Mouse (Mus musculus) retina, postnatal 1 day (tissue): ENCODE data around the gene Gtf3c1.

Source experiments
- DNase-seq: peaks from one replicate; pipeline ENCODE4 v3.0.0-alpha.2; 2012

Gene Gtf3c1

DNA sequence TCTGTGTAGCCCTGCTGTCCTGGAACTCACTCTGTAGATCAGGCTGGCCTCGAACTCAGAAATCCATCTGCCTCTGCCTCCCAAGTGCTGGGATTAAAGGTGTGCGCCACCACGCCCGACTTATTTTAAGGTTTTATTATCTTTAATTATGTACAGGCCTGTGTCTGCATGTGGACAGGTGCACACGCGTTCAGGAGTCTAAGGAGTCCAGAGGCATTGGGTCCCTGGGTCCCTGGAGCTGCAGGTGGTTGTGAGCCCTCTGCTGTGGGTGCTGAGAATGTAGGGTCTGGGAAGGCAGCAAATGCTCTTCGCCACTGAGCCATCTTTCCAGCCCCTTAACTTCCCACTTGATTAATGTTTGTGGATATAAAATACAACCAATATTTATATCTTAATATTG is 92.1 kb downstream of the Gtf3c1 start:
- no peak for DNase-seq

DNA sequence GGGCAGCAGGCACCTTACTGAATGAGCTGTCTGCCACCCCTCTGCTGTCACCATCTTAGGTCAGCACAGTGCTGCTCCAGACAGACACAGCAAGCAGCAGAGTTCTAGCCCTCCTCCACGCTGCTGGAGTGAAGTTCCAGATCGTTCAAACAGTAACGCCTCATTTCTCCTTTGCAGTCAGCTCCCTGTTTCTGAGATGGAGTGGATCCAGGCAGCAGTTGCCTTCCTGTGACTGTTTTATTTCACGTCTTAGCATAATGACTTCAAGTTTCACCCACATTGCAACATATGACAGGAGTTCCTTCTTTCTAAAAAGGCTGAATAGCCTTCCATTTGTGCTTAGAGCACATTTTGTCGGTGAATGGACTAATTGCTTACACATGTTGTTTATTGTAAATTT is 94.0 kb downstream of the Gtf3c1 start:
- no peak for DNase-seq

DNA sequence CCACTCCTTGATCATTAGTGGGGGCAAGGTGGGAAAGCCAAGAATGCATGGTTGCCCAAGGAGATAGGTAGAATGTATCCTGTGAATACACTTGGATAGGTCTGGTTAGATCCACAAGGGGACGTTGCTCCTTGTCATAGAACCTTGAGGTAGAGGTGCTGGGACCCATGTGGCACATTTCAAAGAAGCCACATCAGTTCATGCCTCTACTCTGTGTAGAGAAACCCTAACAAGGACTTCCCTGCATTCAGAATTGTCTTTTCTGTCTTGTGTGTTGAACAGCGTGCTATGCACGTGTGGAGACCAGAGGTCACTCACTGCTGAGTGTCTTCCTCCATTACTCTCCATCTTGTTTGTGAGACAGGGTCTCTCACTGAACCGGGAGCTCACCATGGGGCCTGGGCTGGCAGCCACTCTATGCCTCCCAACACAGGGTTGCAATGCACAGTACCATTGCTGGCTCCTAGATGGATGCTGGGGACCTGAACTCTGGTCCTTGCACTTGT is 99.3 kb downstream of the Gtf3c1 start:
- DNase-seq: no peak

DNA sequence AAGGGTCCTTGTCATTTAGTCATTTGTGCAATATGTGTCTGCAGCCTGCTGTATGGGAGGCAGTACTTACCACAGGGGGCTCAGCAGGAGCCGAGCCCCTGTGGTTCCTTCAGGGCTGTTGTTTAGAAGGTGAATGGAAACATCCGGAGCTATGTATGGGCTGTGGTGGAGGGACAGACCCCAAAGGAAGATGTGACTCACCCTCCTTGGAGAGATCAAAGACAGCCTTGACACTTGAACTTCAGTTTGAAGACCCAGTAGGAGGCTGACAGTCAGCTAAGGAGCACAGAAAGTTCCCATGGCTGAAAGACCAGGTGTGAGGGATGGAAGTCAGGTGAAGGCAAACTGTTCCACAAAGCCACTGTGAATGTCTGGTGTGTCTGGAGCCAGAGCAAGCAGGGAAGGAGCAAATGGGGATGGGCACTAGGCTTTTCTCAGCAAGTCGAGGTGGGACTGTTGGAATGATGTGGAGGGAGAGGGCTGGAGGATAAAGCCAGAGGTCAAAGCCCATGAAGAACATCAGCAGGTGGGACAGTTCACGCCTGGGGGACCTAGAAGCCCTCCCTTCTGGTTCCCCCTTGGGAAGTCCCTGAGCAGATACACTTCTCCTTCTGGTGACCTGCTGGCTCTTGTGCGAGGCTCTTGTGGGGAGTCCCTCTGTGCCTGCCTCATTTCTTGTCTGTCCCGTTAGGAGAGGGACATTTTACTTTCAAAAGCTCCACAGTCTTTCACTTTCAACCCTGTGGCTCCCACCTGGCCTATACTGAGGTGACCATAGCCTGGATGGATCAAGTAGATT is 100.0 kb downstream of the Gtf3c1 start:
- DNase-seq: no peak

DNA sequence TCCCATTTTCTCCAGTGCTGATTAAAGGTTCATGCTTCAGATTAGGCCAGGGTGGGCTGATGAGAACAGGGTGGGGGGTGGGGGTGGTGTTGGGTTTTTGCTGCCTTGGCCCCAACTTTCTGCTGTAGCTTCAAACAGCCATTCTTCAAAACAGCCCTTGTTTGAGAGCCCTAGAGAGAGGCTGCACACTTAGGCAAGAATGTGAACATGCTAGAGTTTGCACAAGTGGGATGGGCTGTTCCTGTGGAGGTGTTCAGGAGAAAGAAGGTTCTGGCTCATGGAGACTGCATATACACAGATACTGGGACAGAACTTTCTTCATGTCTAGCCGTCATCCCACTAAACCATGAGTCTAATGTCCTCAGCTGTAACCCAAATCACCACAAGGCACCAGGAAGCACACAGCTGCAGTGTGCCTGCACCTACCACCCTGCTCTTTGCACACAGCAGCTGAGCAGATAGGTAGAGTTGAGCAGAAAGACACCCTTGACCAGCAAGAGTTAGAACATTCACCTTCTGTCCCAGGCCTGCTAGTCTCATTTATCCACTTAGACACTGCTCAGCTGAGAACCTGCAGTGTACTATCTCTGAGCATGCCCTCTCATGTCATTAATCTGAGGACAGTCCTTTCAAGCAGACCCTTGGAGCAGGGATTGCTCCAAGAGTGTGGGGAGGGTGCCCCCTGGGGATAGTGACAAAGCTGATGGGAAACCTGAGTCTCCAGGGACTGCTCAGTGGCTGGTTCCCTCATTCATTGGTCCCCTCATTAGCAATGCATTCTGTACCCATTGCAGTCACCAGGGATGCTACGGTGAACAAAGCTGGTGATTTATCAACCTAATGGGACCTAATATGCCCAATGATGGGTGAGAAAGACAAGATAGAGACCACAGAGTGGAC is 101.1 kb downstream of the Gtf3c1 start:
- peak; percentile 16 for DNase-seq

DNA sequence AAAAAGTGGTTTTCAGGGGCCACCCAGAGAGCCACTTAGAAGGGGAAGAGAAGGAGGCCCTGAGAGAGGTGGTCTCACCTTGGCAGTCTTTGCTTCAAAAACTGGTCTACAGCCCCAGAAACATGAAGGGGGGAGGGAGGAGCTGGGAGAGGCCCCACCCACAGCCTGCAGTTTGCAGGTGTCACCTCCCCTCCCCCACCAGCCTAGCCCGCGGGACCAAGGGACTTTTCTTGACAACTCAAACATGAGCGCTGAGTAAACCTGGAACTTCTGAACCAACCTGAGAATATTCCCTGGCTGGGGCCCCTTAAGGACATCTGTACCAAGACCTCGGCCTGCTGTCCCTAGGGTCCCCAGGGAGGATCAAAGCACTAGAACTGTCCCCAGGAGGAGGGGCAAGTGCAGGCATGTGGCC is 101.8 kb downstream of the Gtf3c1 start:
- DNase-seq: no peak

DNA sequence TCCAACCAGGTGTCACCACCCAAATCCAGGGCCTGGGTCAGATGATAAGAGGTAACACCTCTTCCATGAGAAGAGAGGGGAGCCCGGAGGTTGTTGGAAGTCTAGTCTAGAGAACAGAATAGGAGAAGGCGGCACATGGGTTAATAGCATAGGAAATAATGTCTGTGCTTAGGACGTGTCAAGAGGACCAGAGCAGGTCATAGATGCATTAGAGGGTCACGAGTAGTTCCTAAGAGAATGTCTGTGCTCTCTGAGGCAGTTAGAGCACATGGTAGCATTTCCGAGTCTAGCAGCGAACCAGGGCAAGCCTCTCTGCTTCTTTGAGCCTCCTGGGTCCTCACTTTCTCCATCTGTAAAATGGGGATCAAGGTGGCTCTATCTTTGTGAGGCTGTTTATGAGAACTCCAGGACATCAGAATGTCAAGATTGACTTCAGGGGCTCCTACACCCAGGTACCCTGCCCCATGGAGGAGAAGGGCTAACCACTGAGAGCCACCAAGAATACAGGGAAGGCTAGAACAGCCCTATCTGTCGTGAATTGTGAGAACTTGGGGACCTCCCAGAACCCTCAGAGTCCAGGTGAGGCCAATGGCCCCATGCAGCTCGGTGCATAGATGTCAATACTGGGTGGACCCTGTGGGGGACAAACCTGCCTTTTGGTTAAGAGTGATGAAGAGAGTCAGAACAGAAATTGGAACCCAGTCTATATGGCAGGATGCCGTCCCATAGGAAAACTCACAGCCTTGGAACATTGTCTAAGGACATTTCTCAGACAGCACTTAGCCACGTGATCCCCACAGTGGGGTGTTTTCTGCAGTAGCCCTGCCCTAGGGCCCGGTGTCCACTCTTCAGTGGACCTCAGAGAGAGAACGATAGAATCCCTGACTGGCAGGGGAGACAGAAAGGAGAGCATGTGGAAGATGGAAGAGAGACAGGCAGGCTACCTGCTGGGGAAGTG is 102.9 kb downstream of the Gtf3c1 start:
- no peak for DNase-seq

DNA sequence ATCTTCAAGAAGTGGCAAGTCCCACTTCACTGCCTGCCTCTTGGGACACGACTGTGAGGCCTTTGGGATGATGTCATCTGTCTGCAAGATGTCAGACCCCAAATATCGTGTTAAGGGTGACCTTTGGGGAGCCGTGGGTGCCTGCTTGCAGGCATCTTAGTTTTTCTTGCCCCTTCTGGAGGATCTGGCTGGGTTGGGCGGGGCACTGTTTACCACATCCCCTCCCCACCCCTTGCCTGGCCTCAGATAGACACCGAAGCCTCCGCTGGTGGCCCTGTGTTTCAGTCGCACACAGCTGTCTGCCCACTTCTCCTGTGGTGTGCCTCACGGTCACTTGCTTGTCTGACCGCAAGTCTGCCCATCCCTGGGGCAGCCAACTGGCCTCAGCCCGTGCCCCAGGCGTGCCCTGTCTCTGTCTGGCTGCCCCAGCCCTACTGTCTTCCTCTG is 104.4 kb downstream of the Gtf3c1 start, which contains the start of gene Il21r:
Gene Il21r (plus strand): TSS at position 245 of the 447 bp plus-strand sequence.
- no peak for DNase-seq

DNA sequence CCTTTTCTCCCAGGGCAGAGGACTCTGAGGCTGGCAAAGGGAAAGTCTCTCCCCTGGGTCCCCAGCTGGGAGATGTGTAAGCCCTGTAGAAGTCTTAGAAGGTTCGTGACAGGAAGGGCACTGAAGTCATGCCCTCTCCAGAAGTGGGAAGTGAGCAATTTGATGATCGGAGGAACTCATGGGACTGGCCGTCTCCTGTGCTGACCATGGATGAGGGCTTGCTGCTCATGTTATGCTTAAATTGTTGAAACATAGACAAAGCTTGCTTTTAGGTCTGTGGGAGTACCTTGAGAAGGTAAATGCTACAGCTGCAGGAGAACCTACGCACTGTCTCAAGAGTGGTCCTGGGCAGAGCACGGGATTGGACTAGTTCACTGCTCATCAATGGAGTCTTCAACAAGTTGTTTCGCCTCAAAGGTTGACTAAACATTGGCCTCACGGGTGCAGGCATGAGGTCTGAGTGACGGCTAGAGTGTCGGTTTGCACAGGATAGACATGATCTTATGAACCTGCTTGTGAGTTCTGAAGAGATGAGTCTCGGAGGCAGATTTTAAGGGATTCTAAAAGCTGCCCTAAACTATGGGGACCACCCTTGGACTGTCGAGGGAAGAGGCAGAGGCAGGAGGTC is 105.6 kb downstream of the Gtf3c1 start:
- no peak for DNase-seq

DNA sequence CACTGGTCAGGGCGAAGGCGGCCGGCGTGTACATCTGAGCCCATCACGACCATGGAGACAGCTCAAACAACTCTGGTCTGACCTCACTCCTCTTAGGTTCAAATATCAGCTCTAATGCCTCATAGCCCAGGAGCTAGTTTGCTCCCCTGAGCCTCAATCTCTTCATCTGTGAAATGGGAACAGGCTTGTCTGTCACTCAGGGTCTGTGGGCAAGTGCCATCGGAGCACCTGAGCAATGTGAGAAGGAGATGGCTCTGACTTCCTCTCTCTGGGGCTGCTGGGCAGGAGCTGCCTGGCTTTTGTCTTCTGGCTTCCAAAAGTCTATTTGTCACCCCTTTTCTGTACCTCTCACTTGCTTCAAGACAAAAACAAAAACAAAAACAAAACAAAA is 106.3 kb downstream of the Gtf3c1 start:
- no peak for DNase-seq

DNA sequence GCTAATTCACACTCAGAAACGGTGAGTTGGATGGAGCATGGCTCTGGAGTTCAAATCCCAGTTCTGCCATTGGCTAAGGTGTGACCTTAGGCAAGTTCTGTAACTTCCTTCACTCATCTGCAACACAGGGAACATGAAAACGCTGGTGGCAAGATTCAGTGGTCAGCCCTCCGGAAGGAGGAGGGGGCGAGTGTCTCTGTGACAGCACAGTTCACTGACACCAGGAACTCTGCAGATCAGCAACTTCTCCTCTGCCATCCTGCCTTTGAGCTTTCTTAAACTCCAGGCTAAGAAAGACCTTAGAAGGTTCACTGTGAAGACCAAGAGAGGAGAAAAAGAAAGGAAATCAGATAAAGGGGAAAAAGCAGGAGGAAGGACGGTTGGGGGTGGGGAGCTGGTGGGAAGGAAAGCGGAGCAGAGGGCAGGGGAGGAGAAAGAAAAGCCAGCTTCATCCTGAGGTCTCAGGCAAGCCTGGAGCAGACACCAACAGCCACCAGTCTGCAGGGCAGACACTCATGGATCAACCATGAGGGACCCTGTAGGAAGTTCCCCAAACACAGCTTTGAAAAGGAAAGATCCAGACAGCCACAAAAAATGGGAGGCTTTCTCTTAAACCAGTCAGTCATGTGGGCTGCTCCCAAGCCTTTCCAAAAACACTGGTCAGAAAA is 106.8 kb downstream of the Gtf3c1 start:
- DNase-seq: no peak

DNA sequence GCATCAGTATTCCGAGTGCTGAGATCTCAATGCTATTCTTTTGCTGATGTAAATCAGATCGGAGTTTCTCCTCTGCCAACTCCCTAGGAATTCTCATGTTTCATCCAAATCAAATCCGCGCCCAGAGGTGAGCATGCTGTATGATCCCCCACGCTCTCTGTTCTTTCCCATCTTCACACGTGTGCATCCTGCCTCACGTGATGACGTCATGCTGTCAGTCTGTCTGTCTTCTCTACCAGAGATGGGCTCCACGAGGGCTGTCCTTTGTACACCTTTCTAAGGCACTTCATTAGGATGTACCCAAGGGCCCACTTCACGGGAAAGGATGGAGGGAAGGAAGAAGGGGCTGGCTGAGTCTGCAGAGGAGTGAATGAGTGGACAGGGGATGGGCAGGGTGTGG is 107.4 kb downstream of the Gtf3c1 start:
- no peak for DNase-seq

DNA sequence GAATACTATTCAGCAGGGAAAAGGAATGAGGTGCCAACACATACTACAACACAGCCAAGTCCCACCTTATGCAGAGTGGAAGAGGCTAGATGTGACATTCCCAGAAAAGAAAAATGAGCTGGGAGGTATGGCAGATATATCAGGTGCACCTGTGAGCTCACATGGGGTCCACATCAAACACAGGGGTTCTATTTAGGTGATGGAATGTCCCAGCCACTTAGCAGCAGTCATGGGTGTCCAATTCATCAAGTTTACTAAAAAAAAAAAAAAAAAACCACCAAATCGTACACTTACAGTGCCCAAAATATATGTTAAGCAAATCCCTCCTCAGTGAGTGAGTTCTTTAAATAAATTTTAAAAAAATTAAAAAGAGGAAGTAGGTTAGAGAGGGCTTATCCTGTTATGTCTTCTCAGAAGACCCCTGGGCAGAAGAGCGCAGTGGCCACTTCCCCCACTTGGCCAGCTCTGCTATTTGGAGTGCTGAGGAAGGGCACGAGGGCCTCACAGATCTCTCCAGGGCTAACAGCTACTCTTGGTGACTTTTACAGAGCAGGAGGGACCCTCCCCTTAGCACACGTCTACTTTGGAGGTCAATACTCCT is 108.1 kb downstream of the Gtf3c1 start:
- no peak for DNase-seq

DNA sequence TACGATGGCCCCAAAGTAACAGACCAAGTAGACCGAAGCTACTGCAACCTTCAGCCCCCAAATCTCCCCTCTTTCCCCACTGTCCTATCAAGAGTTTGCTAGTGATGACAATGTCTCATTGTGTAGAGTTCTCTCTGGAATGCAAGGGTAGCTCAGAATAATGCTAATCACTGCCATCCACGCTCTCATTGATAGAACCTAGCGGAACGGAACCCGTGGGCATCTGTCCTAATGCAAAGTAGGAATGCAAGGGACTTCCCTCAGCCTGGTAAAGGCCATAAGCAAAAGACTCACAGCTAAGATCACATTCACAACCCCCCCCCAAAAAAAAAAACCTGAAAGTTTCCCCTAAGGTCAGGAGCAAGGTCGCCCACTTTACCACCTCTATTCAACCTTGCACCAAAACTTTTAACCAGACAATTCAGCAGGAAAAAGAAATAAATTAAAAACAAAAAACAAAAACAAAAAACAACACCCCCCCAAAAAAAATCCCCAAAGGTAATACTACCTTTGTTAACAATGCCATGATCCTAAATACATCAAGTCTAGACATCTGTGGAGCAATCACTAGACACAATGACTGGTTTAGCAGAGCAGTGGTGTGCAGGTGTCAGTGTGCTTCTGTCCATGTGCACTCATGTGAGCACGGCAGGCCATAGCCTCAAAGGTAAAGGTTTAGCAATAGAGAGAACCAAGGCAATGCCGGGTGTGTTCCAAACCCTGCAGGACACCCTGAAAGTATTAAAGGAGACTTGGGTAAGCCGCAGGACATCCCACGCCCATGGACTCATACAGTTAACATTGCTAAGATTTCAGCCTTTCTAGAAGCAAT is 109.8 kb downstream of the Gtf3c1 start:
- peak; percentile 23 for DNase-seq

DNA sequence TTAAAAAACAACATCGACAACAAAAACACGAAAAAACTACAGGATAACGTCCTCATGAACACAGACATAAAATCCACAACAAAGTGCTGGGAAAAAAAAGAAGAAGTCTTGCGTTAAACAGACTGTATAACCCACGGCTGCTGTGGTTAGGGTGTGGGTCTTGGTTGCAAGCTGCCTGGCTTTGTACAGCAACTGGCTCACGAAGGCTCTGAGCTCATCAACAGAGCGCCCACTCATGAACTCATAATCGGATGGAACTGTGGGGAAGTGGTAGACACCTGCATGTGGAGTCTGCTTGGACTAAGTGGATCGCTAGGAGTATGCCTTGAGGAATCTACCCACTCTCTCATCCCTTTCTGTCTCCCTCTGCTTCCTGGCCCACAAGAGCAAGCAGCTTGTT is 110.5 kb downstream of the Gtf3c1 start:
- DNase-seq: no peak

DNA sequence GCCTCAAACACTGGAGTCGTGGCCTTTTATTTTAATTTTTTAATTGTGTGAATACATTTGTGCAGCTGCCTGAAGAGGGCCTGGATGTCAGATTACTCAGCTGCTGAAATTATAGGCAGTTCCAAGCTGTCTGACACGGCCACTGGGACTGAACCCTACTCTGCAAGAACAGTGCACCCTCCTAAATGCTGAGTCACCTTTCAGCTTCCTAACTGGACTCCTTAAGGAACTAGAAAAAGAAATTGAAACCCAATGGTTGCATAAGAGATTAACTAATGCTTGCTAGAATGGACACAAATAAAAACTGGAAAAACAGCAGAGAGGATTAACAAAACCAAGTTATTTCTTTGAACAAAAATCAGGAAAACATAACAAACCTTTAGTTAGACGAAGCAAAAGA is 111.2 kb downstream of the Gtf3c1 start:
- DNase-seq: no peak

DNA sequence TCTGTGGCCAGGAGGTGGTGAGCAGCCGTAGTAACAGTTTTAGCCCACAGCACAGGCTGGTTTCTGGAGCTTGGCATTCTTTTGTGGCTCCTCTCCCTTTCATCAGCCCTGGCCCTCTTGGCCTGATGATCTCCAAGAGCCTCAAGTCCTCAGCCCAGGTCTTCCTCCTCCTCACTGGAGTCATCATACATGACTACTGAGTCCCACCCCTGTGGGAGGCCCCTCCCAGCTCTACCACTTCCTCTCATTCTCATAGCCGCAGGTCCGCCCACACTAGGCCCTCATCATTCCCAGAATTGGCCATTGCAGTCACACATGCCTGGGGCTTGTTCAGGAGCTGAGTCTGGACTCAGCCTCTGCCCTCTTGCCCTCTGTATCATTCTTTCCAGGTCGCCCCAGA is 113.7 kb downstream of the Gtf3c1 start:
- DNase-seq: no peak
